Mouse (Mus musculus): ENCODE data around the gene Tnfrsf1b. TPM values are rescaled to one million over a fixed set of nuclear protein-coding genes. Genes with fewer than 3 reads are reported as not detected.

Tnfrsf1b gene
- total and polyA plus RNA-seq, 2 experiments from 2014 or later, result 2.8 to 7.5 TPM

DNA sequence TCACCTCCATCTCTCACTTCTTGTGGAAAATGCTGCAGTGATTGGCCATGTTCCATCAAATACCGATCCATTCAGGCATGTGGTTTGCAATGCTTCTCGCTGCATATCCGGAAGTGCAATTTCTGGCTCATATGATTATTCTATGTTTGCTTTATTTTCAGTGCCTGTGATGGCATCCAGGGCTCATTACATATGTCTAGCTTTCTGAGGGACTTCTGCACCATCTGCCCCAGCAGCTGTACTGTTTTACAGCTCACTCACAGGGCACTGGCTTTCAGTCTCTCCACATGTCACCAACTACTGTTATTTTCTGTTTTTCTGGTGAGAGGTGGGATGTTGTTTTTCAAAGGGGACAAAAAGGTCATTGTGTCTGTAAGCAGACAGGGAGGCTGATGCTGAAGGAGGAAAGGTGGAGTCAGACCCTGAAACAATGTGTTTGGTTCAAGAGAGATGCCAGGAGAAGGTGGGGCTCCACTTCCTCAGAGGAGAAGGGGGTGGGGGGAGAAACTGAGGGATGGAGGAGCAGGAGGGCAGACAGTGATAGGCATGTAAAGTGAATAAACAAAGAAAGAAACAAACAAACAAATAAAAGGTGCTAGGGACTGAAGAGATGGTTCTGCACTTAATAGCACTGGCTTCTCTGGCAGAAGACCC lies 38.8 kb downstream of the Tnfrsf1b start:
- ATAC-seq (ENCODE audit: low FRiP score) (no peak), DNase-seq (ENCODE audit: low spot score) (peak; percentile 12)
- Histone ChIP-seq H3K4me2 (ENCODE audit: low read depth, low read length, poor library complexity, severe bottlenecking) (no peak overlapping the region), H3K9ac (replicated peaks; ENCODE audit: low read length, poor library complexity, severe bottlenecking) (no peak overlapping the region), H3K27me3 (ENCODE audit: insufficient read depth, low read length) (no peaks in the 10 kb centered on the region), H3K9me3 (ENCODE audit: low read length) (no peaks in the 10 kb centered on the region), H3K4me3 (ENCODE audit: low read depth, low read length) (no peak overlapping the region), H3K4me1 (ENCODE audit: insufficient read depth, low read length) (no peaks in the 10 kb centered on the region), H3K36me3 (ENCODE audit: insufficient read depth, low read length) (no peaks in the 10 kb centered on the region), H3K27ac (ENCODE audit: low read depth, low read length) (no peak overlapping the region)
- no peak for TF ChIP-seq CTCF (IDR thresholded peaks at IDR 0.05)
- 87% methylated on average over 3 of the region's 3 CpGs for WGBS

DNA sequence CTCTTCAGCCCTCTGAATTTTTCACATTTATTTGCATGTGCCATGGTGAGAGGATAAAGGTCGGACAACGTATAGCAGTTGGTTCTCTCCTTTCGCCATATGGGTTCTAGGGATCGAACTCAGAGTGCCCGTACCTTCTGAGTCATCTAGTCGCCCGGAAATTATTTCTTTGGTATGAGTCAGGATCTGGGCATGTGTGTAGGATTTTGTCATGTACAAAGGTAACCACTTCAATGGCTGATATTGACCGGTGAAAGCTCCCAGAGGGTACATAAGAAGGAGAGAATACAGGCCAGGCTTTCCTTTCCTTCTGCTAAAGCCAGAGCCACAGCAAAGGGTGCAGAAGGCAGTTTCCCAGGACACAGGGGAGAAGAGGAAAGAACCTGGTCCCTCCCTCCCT lies 41.9 kb downstream of the Tnfrsf1b start:
- no peak for ATAC-seq (ENCODE audit: low FRiP score)
- Histone ChIP-seq H3K27me3 (ENCODE audit: insufficient read depth, low read length) (no peaks in the 10 kb centered on the region), H3K4me3 (ENCODE audit: low read depth, low read length) (no peak overlapping the region), H3K36me3 (ENCODE audit: insufficient read depth, low read length) (no peaks in the 10 kb centered on the region), H3K4me1 (ENCODE audit: insufficient read depth, low read length) (no peaks in the 10 kb centered on the region), H3K27ac (ENCODE audit: low read depth, low read length) (no peak overlapping the region), H3K9me3 (ENCODE audit: low read length) (no peaks in the 10 kb centered on the region), H3K9ac (replicated peaks; ENCODE audit: low read length, poor library complexity, severe bottlenecking) (no peak overlapping the region), H3K4me2 (ENCODE audit: low read depth, low read length, poor library complexity, severe bottlenecking) (no peak overlapping the region)
- no peak for DNase-seq (ENCODE audit: low spot score)
- 86% methylated on average over 8 of the region's 8 CpGs for WGBS
- TF ChIP-seq CTCF (IDR thresholded peaks at IDR 0.05), result no peak

DNA sequence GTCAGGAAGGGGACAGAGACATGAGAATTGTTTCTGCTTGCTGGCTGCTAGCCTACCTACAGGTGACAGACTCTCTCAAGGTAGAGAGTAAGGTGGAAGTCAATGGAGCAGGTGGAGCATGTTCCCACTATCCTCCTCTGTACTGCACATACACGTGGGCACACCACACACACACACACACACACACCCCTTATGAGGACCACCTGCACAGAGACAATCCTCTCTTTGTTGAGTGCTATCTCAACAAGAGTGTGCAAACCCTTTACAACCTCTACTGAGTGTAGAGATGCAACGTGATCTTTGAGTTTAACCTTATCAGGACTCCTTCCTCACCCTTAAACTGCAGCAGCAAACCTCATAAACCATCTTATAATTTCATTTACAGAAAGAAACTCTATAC lies 43.4 kb downstream of the Tnfrsf1b start:
- H3K9me3 ChIP-seq (ENCODE audit: low read length), result no peaks in the 10 kb centered on the region
- H3K9ac ChIP-seq (replicated peaks; ENCODE audit: low read length, poor library complexity, severe bottlenecking), result no peak overlapping the region
- ATAC-seq (ENCODE audit: low FRiP score), result no peak
- H3K4me2 ChIP-seq (ENCODE audit: low read depth, low read length, poor library complexity, severe bottlenecking), result no peak overlapping the region
- H3K27me3 ChIP-seq (ENCODE audit: insufficient read depth, low read length), result no peaks in the 10 kb centered on the region
- no peaks in the 10 kb centered on the region for H3K4me1 ChIP-seq (ENCODE audit: insufficient read depth, low read length)
- no peaks in the 10 kb centered on the region for H3K36me3 ChIP-seq (ENCODE audit: insufficient read depth, low read length)
- no peak for DNase-seq (ENCODE audit: low spot score)
- no peak for TF ChIP-seq CTCF (IDR thresholded peaks at IDR 0.05)
- 67% methylated on average over 2 of the region's 2 CpGs for WGBS
- H3K27ac ChIP-seq (ENCODE audit: low read depth, low read length), result no peak overlapping the region
- no peak overlapping the region for H3K4me3 ChIP-seq (ENCODE audit: low read depth, low read length)

DNA sequence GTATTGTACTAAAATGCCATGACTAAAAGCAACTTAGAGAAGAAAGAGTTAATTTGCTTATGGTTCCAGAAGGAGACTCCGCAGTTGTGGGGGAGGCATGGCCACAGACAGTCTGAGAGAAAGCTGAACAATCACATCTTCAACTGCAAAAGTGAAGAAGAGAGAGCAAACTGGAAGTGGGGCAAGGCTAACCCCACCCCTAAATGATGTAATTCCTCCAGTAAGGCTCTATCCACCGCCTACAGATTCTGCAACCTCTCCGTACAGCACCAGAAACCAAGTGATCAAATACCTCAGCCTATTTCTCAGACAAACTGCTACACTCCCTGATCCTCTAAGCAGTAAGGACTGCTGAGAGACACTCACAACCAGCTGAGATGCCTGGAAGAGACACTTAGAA lies 45.2 kb downstream of the Tnfrsf1b start:
- ATAC-seq (ENCODE audit: low FRiP score), result no peak
- Histone ChIP-seq H3K4me2 (ENCODE audit: low read depth, low read length, poor library complexity, severe bottlenecking) (no peak overlapping the region), H3K9ac (replicated peaks; ENCODE audit: low read length, poor library complexity, severe bottlenecking) (no peak overlapping the region), H3K27me3 (ENCODE audit: insufficient read depth, low read length) (no peaks in the 10 kb centered on the region), H3K4me1 (ENCODE audit: insufficient read depth, low read length) (no peaks in the 10 kb centered on the region), H3K4me3 (ENCODE audit: low read depth, low read length) (no peak overlapping the region), H3K36me3 (ENCODE audit: insufficient read depth, low read length) (no peaks in the 10 kb centered on the region), H3K9me3 (ENCODE audit: low read length) (no peaks in the 10 kb centered on the region), H3K27ac (ENCODE audit: low read depth, low read length) (no peak overlapping the region)
- no peak for TF ChIP-seq CTCF (IDR thresholded peaks at IDR 0.05)
- DNase-seq (ENCODE audit: low spot score), result no peak
- 74% methylated on average over 3 of the region's 3 CpGs for WGBS

DNA sequence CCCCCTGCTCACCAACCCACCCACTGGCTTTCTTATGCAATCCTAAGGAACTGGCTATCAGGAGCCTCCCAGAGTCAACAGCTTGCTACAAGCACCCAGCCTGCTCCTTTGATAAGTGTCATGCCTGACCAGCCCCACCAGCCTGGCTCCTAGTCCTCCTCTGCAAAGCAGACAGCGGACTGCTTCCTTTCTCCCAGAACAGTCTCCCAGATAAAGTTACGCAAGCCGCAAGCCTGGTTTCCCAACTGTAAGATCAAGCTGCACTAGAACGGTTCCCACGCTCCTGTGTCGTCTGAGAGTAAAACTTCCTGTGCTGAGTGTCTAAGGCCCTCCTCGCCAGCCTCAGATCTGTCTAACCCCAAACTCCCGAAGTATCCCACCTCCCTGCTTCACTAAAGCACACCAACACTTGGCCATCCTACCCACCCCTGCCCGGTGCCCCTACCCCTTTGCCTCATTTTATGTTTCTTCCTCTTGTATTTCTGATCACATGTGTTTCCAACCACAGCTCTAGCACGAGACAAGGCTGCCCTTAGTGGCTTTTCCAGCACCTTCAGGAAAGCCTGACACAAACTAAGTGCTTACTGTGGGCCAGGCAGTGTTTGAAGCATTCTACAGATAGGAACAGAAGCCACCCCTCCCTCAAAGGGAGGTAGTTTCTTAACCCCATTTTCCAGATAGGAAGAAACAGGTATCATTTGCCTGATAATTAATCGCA lies 46.5 kb downstream of the Tnfrsf1b start:
- no peak for TF ChIP-seq CTCF (IDR thresholded peaks at IDR 0.05)
- no peak overlapping the region for H3K27ac ChIP-seq (ENCODE audit: low read depth, low read length)
- WGBS, result 51% methylated on average over 11 of the region's 11 CpGs
- H3K4me3 ChIP-seq (ENCODE audit: low read depth, low read length), result no peak overlapping the region
- no peak overlapping the region for H3K9ac ChIP-seq (replicated peaks; ENCODE audit: low read length, poor library complexity, severe bottlenecking)
- ATAC-seq (ENCODE audit: low FRiP score) (no peak), DNase-seq (ENCODE audit: low spot score) (no peak)
- H3K4me1 ChIP-seq (ENCODE audit: insufficient read depth, low read length), result no peaks in the 10 kb centered on the region
- H3K4me2 ChIP-seq (ENCODE audit: low read depth, low read length, poor library complexity, severe bottlenecking), result no peak overlapping the region
- no peaks in the 10 kb centered on the region for H3K27me3 ChIP-seq (ENCODE audit: insufficient read depth, low read length)
- H3K36me3 ChIP-seq (ENCODE audit: insufficient read depth, low read length), result no peaks in the 10 kb centered on the region
- H3K9me3 ChIP-seq (ENCODE audit: low read length), result no peaks in the 10 kb centered on the region

DNA sequence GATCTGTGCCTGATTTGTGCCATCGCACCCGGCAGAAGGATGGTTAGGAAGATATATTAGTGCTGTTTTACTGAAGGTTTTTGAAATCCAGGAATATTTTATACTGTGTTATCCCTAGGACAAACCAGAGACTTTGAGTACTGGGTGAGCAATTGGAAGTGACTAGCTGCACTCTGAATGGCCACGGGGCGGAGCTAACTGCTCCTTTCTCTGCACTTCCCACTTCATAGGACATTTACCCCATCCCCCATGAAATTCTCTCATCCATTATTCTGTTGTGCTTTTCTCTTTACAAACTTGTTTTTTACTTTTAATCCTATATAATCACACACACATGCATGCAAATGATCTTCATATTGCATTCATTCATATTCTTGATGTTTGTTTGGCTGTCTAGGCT lies 50.1 kb downstream of the Tnfrsf1b start:
- no peaks in the 10 kb centered on the region for H3K9me3 ChIP-seq (ENCODE audit: low read length)
- H3K4me3 ChIP-seq (ENCODE audit: low read depth, low read length), result no peak overlapping the region
- 84% methylated on average over 4 of the region's 4 CpGs for WGBS
- H3K4me1 ChIP-seq (ENCODE audit: insufficient read depth, low read length), result peaks cover 7% of the 10 kb centered on the region
- no peak for DNase-seq (ENCODE audit: low spot score)
- H3K4me2 ChIP-seq (ENCODE audit: low read depth, low read length, poor library complexity, severe bottlenecking), result no peak overlapping the region
- no peak overlapping the region for H3K9ac ChIP-seq (replicated peaks; ENCODE audit: low read length, poor library complexity, severe bottlenecking)
- TF ChIP-seq CTCF (IDR thresholded peaks at IDR 0.05), result peak; percentile 23; the same call in 1 of the 2 replicates
- no peak for ATAC-seq (ENCODE audit: low FRiP score)
- H3K27ac ChIP-seq (ENCODE audit: low read depth, low read length), result no peak overlapping the region
- no peaks in the 10 kb centered on the region for H3K36me3 ChIP-seq (ENCODE audit: insufficient read depth, low read length)
- no peaks in the 10 kb centered on the region for H3K27me3 ChIP-seq (ENCODE audit: insufficient read depth, low read length)
